Mouse (Mus musculus) liver, adult 2 months (tissue): ENCODE measurements at regions not wholly inside any gene's neighbourhood (a gene's known extent, or its start where the extent isn't known, plus 50 kb on each side); places are given as distances from the start of the nearest gene placed in this dataset.

Source experiments
- CTCF ChIP-seq: fragments of 200-500 bp; IDR thresholded peaks from 2 replicates; pipeline ENCODE4 v1.5.1; 2011; ENCODE audit warnings: low read depth, low read length, control low read depth
- POLR2A ChIP-seq: fragments of 200-500 bp; IDR thresholded peaks from 2 replicates; pipeline ENCODE4 v1.6.1; 2011; ENCODE audit warnings: low read length, control low read depth; ENCODE audit not compliant: insufficient read depth; ENCODE audit errors: extremely low read depth

DNA sequence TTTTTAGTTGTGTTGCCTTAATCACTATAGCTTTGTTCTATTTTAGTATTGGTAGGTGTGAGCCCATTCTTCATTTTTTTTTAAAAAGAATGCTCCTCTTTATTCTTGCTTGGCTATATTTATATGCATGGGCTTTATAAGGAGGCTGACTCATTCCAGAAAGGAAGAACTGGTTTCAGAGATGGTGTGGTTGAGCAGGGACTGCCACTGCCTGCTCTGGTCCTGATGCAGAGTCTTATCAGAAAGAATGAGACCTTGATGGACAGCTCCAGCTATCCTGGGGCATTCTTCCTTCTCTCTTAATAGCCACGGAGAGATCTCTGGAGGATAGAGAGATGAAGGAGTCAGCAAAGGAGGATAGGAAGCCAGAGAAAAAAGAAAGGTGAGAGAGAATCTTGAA is 57.9 kb upstream of the Crhr1 start:
- no peak for TF ChIP-seq POLR2A
- no peak for TF ChIP-seq CTCF
